Mouse (Mus musculus): Measurements from ENCODE around the gene Cpeb3.
A peak's percentile ranks its signal among the peaks of the same experiment; 100 is the strongest.
"Not testable (repeated sequence)": the region's sequence is repeated elsewhere in the genome, so short reads cannot be mapped to it uniquely, and the experiment has no call there.

The Cpeb3 gene

DNA sequence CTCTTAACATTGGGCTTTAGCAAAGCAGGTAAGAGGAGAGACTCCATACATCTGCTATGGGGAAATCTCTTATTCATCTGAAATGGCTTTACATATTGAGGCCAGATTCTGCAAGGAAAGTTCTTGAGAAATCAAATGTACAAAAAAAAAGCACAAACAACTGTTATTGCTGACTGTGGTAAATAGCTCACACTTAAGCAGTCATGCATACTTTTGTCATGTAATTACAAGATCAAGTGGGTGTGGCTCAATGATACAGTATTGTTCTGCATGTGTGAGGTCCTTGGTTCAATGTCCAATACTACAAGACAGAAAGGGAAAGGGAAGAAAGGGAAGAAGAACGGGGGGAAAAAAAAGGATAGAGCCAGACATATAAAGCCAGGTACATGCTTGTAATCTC, 62.6 kb downstream of the Cpeb3 start:
- Histone ChIP-seq H3K4me3 (replicated peaks; ENCODE audit: low read length) (no peak overlapping the region), H3K36me3 (ENCODE audit: insufficient read depth, low read length) (no peaks in the 10 kb centered on the region), H3K27me3 (ENCODE audit: insufficient read depth, low read length) (no peaks in the 10 kb centered on the region), H3K9me3 (ENCODE audit: low read length) (no peaks in the 10 kb centered on the region), H3K4me1 (replicated peaks; ENCODE audit: low read depth, low read length) (peaks cover 22% of the 10 kb centered on the region)
- TF ChIP-seq CTCF (conservative IDR thresholded peaks at IDR 0.05; ENCODE audit: low read length) (no peak), POU5F1 (IDR thresholded peaks at IDR 0.05; ENCODE audit: borderline replicate concordance, low read length) (no peak), NANOG (IDR thresholded peaks at IDR 0.05; ENCODE audit: borderline replicate concordance, low read length) (peak; percentile 63; the same call in 1 of the 2 replicates)

DNA sequence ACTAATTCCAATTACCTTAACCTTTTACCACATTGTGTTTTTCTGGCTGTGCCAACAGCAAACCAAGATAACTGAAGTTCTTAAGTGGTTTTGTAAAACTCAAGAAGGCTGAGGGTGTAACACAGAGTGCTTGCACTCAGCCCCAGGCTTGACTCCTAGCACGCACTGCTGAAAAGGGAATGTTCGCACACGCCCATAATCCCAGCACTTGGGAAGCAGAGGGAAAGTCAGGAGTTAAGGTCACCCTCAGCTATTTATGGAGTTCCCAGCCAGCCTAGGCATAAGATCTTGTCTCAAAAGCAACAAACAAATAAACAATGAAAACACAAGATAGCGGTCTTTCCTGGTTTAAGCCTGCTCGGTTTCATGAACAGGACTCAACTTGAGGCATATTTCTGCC, 63.0 kb downstream of the Cpeb3 start:
- H3K36me3 ChIP-seq (ENCODE audit: insufficient read depth, low read length), result no peaks in the 10 kb centered on the region
- no peak for TF ChIP-seq NANOG (IDR thresholded peaks at IDR 0.05; ENCODE audit: borderline replicate concordance, low read length)
- TF ChIP-seq POU5F1 (IDR thresholded peaks at IDR 0.05; ENCODE audit: borderline replicate concordance, low read length), result no peak
- no peak for TF ChIP-seq CTCF (conservative IDR thresholded peaks at IDR 0.05; ENCODE audit: low read length)
- H3K4me1 ChIP-seq (replicated peaks; ENCODE audit: low read depth, low read length), result peaks cover 22% of the 10 kb centered on the region
- no peaks in the 10 kb centered on the region for H3K9me3 ChIP-seq (ENCODE audit: low read length)
- no peaks in the 10 kb centered on the region for H3K27me3 ChIP-seq (ENCODE audit: insufficient read depth, low read length)
- no peak overlapping the region for H3K4me3 ChIP-seq (replicated peaks; ENCODE audit: low read length)

DNA sequence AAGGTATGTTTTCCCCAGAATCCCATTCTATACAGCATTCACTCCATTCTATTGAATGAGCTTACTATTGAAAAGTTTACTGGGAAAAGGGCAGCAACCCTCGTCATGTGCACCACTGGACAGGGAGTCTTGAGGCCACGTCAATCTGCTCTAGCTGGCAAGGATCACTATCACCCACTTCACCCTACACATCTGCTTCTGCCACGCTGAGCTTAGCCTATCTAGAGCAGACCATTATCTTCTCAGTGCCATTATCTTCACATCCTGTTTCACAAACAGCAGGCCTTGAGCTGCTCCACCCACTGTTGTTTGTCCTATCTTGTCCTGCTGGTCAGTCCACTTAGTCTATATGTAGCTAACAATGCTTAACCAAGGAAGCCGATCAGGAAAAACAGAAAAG, 66.8 kb downstream of the Cpeb3 start:
- Histone ChIP-seq H3K9me3 (ENCODE audit: low read length) (no peaks in the 10 kb centered on the region), H3K4me1 (replicated peaks; ENCODE audit: low read depth, low read length) (peaks cover 18% of the 10 kb centered on the region), H3K4me3 (replicated peaks; ENCODE audit: low read length) (no peak overlapping the region), H3K27me3 (ENCODE audit: insufficient read depth, low read length) (no peaks in the 10 kb centered on the region), H3K36me3 (ENCODE audit: insufficient read depth, low read length) (no peaks in the 10 kb centered on the region)
- TF ChIP-seq NANOG (IDR thresholded peaks at IDR 0.05; ENCODE audit: borderline replicate concordance, low read length) (no peak), POU5F1 (IDR thresholded peaks at IDR 0.05; ENCODE audit: borderline replicate concordance, low read length) (no peak)

DNA sequence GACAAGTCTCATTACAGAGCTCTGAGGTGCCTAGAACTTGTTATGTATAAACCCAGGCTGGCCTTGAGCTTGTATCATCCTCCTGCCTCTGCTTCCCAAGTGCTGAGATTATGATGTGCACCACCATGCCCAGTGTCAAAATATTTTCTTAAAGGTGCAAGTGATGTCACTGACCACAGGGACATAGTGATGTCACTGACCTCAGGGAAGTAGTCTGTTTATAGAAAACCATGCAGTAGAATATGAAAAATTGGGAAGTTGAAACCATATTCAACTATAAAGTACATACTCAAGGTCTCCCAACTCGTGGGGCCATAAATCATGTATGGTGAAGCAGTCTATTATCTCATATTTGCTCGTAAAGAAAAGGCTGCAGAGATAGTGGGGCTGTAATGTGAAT, 71.3 kb downstream of the Cpeb3 start:
- no peak overlapping the region for H3K4me3 ChIP-seq (replicated peaks; ENCODE audit: low read length)
- no peaks in the 10 kb centered on the region for H3K9me3 ChIP-seq (ENCODE audit: low read length)
- H3K4me1 ChIP-seq (replicated peaks; ENCODE audit: low read depth, low read length), result peaks cover 14% of the 10 kb centered on the region
- no peaks in the 10 kb centered on the region for H3K36me3 ChIP-seq (ENCODE audit: insufficient read depth, low read length)
- H3K27me3 ChIP-seq (ENCODE audit: insufficient read depth, low read length), result no peaks in the 10 kb centered on the region
- TF ChIP-seq NANOG (IDR thresholded peaks at IDR 0.05; ENCODE audit: borderline replicate concordance, low read length), result no peak
- TF ChIP-seq CTCF (conservative IDR thresholded peaks at IDR 0.05; ENCODE audit: low read length), result no peak
- no peak for TF ChIP-seq POU5F1 (IDR thresholded peaks at IDR 0.05; ENCODE audit: borderline replicate concordance, low read length)

DNA sequence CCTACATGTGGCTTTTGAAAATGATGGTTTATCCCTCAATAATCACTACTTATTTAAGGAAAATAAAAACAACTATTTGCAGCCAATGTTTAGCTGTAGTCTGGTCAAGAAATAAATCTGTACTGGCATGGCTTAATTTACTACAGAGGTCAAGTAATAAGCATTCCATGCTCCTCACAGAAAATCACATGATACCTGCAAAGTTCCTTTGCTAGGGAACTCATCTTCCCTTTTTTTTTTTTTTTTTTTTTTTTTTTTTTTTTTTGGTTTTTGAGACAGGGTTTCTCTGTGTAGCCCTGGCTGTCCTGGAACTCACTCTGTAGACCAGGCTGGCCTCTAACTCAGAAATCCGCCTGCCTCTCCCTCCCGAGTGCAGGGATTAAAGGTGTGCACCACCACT, 72.9 kb downstream of the Cpeb3 start:
- H3K4me1 ChIP-seq (replicated peaks; ENCODE audit: low read depth, low read length), result peaks cover 14% of the 10 kb centered on the region
- not testable (repeated sequence) for H3K36me3 ChIP-seq (ENCODE audit: insufficient read depth, low read length); H3K27me3 ChIP-seq (ENCODE audit: insufficient read depth, low read length); H3K4me3 ChIP-seq (replicated peaks; ENCODE audit: low read length); H3K9me3 ChIP-seq (ENCODE audit: low read length)

DNA sequence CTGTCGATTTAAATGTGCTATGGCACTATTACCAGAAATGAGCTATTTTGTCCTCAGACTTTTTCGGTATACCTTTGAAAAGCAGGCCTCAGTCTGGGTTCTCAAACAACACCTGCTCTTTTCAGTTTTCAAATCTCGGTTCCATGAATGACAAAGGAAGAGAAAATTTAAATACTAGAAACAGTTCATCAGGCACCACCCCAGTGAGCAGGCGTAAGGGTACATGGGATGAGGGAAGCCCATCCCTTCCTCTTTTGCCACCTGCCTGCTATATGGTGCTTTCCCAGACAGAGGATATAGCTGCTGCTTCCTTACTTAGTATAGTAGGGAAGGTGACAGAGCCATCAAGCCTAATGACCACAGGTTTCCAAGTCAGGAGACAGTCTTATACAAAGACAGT, 74.7 kb downstream of the Cpeb3 start:
- peaks cover 14% of the 10 kb centered on the region for H3K4me1 ChIP-seq (replicated peaks; ENCODE audit: low read depth, low read length)
- no peaks in the 10 kb centered on the region for H3K36me3 ChIP-seq (ENCODE audit: insufficient read depth, low read length)
- TF ChIP-seq NANOG (IDR thresholded peaks at IDR 0.05; ENCODE audit: borderline replicate concordance, low read length), result no peak
- TF ChIP-seq CTCF (conservative IDR thresholded peaks at IDR 0.05; ENCODE audit: low read length), result no peak
- no peak for TF ChIP-seq POU5F1 (IDR thresholded peaks at IDR 0.05; ENCODE audit: borderline replicate concordance, low read length)
- H3K27me3 ChIP-seq (ENCODE audit: insufficient read depth, low read length), result no peaks in the 10 kb centered on the region
- no peaks in the 10 kb centered on the region for H3K9me3 ChIP-seq (ENCODE audit: low read length)
- H3K4me3 ChIP-seq (replicated peaks; ENCODE audit: low read length), result no peak overlapping the region

DNA sequence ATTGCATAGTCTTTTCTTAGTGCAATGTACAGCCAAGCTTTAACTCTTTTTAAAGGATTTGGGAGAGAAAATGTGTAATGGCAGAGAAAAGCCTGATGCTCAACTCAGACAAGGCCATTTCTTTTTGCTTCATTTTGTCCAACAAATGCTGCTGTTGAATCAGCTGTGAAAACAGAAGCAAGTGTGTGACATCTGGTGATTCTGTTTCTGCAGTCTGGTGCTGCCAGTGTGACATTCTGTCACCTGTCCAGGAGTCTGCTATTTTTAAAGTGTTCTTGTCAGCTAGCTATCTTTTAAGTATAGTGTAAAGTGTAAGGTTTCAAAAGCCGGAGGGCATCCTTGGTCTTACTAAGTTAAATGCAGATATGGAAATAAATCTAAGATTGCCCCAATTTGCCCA, 76.7 kb downstream of the Cpeb3 start:
- Histone ChIP-seq H3K36me3 (ENCODE audit: insufficient read depth, low read length) (no peaks in the 10 kb centered on the region), H3K27me3 (ENCODE audit: insufficient read depth, low read length) (no peaks in the 10 kb centered on the region), H3K9me3 (ENCODE audit: low read length) (no peaks in the 10 kb centered on the region), H3K4me1 (replicated peaks; ENCODE audit: low read depth, low read length) (peaks cover 14% of the 10 kb centered on the region), H3K4me3 (replicated peaks; ENCODE audit: low read length) (no peak overlapping the region)
- TF ChIP-seq NANOG (IDR thresholded peaks at IDR 0.05; ENCODE audit: borderline replicate concordance, low read length), result no peak

DNA sequence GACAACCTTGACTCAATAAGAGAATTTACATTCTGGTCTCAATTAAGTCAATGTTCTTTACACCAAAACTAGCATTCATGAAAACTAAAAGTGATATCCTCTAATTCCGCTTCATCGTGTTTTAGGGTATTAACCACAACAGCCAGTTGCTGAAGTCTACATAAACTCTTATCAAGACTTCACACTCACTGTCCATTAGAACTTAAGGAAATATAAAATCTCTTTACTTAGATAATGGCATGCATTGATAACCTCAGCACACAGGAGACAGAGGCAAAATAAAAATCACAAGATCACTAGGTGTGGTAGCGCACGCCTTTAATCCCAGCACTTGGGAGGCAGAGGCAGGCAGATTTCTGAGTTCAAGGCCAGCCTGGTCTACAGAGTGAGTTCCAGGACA, 79.9 kb downstream of the Cpeb3 start:
- Histone ChIP-seq H3K4me3 (replicated peaks; ENCODE audit: low read length) (no peak overlapping the region), H3K27me3 (ENCODE audit: insufficient read depth, low read length) (no peaks in the 10 kb centered on the region), H3K4me1 (replicated peaks; ENCODE audit: low read depth, low read length) (peaks cover 8% of the 10 kb centered on the region; the same call in 1 of the 2 replicates), H3K36me3 (ENCODE audit: insufficient read depth, low read length) (no peaks in the 10 kb centered on the region), H3K9me3 (ENCODE audit: low read length) (no peaks in the 10 kb centered on the region)
- TF ChIP-seq POU5F1 (IDR thresholded peaks at IDR 0.05; ENCODE audit: borderline replicate concordance, low read length) (no peak), NANOG (IDR thresholded peaks at IDR 0.05; ENCODE audit: borderline replicate concordance, low read length) (no peak), CTCF (conservative IDR thresholded peaks at IDR 0.05; ENCODE audit: low read length) (no peak)

DNA sequence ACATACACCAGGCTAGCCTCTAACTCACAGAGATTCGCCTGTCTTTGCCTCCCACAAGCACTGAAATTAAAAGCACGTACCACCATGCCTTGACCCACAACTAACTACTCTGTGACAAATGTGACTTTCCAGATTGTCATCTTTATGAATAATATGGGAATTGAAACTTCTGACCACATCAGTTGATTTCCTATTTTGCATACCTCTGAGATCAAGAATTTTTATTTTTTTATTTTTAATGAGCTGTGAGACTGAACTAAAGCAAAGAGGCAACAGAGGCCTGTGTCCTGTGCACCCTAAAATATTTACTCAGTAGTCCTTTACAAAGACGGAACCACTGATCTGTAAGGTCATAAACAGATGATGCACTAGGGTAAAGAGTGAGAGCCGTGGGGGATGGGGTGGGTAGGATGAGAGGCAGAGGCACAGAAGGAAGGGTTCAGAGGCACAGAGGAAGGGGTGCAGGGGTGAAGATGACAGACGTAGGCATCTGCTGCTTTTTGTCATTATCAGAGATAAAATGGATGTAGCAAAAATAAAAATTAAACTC, 81.3 kb downstream of the Cpeb3 start:
- no peaks in the 10 kb centered on the region for H3K27me3 ChIP-seq (ENCODE audit: insufficient read depth, low read length)
- TF ChIP-seq NANOG (IDR thresholded peaks at IDR 0.05; ENCODE audit: borderline replicate concordance, low read length) (no peak), CTCF (conservative IDR thresholded peaks at IDR 0.05; ENCODE audit: low read length) (no peak), POU5F1 (IDR thresholded peaks at IDR 0.05; ENCODE audit: borderline replicate concordance, low read length) (no peak)

More for the DNA sequence above, 81.3 kb downstream of the Cpeb3 start:
- no peak overlapping the region for H3K4me3 ChIP-seq (replicated peaks; ENCODE audit: low read length)
- no peaks in the 10 kb centered on the region for H3K4me1 ChIP-seq (replicated peaks; ENCODE audit: low read depth, low read length)
- no peaks in the 10 kb centered on the region for H3K9me3 ChIP-seq (ENCODE audit: low read length)
- H3K36me3 ChIP-seq (ENCODE audit: insufficient read depth, low read length), result no peaks in the 10 kb centered on the region

All from E14TG2a.4 (cell line).